23 mouse cellular contexts compared by ENCODE assay signal in genomic region chr10:77387558-77387957, GRCm38 (mm10).
"Had no signal": no experiment of that assay in that cellular context is flagged by ENCODE, and none has a peak within 500 bp of the region (broad histone marks: within the 10 kb centered on the region; RNA-seq: fewer than 3 reads in every experiment).

No protein-coding gene starts in this region.

- DNase-seq: gastrocnemius, postnatal 10 days; gastrocnemius, postnatal 25 days; heart, adult 18-20 months; heart, postnatal 10 days; heart, postnatal 4 days; kidney, adult 18-20 months; kidney, adult 8-10 months; kidney, postnatal 10 days; kidney, postnatal 25 days; liver had no signal

- H3K27me3 ChIP-seq: heart, embryonic 12.5 days; intestine, embryonic 15.5 days; limb, embryonic 12.5 days had no signal

- H3K9ac ChIP-seq: heart, embryonic 12.5 days; hindbrain, embryonic 14.5 days; intestine, embryonic 15.5 days; limb, embryonic 12.5 days; liver, embryonic 14.5 days had no signal

- ATAC-seq: hindbrain, embryonic 16.5 days; inflammation-experienced regulatory T-cells, adult 6 months; intestine, embryonic 15.5 days; intestine, postnatal 0 days had no signal

- H3K9me3 ChIP-seq: heart, embryonic 10.5 days; heart, embryonic 12.5 days; hindbrain, embryonic 10.5 days; intestine, embryonic 15.5 days; limb, embryonic 10.5 days; limb, embryonic 12.5 days had no signal

- H3K4me1 ChIP-seq: heart, embryonic 10.5 days; hindbrain, embryonic 10.5 days; intestine, embryonic 15.5 days had no signal

- H3K36me3 ChIP-seq: heart, embryonic 10.5 days; heart, embryonic 12.5 days; hindbrain, embryonic 10.5 days; intestine, embryonic 15.5 days; limb, embryonic 10.5 days; limb, embryonic 12.5 days had no signal

- H3K4me2 ChIP-seq: heart, embryonic 12.5 days; hindbrain, embryonic 14.5 days; intestine, embryonic 15.5 days; liver, embryonic 11.5 days had no signal

- H3K27ac ChIP-seq: heart, embryonic 10.5 days; hindbrain, embryonic 10.5 days; hindbrain, embryonic 14.5 days; intestine, embryonic 15.5 days; left cerebral cortex, adult 2 months; limb, embryonic 10.5 days; liver, embryonic 14.5 days had no signal

- H3K4me3 ChIP-seq: heart, embryonic 10.5 days; heart, embryonic 12.5 days; hindbrain, embryonic 10.5 days; intestine, embryonic 15.5 days; left cerebral cortex, adult 2 months; limb, embryonic 10.5 days; limb, embryonic 12.5 days had no signal
